Mouse (Mus musculus): Measurements from ENCODE around the gene Plgrkt.
"Not testable (repeated sequence)": the region's sequence is repeated elsewhere in the genome, so short reads cannot be mapped to it uniquely, and the experiment has no call there.

Plgrkt gene

GRCm38 (mm10) chr19:29366969-29367622 lies at the start of gene Plgrkt, which contains the start of gene Cd274:
Gene Plgrkt, minus strand, starts transcription at chr19:29367390.
Gene Cd274, plus strand, starts transcription at chr19:29367455.
- peak; percentile 88 for DNase-seq (ENCODE audit: low spot score)

GRCm38 (mm10) chr19:29416393-29416902 lies 49.3 kb upstream of the Plgrkt start:
- no peak for DNase-seq (ENCODE audit: low spot score)

DNA sequence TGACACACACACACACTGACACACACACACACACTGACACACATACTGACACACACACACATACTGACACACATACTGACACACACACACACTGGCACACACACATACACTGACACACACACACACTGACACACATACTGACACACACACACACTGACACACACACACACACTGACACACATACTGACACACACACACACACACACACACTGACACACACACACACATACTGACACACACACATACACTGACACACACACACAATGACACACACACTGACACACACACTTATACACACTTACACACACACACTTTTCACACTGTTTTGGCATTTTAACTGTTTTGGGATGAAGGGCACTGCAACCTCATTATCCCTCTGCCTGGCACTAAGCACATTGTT lies 47.7 kb upstream of the Plgrkt start:
- DNase-seq (ENCODE audit: low spot score) = not testable (repeated sequence)

DNA sequence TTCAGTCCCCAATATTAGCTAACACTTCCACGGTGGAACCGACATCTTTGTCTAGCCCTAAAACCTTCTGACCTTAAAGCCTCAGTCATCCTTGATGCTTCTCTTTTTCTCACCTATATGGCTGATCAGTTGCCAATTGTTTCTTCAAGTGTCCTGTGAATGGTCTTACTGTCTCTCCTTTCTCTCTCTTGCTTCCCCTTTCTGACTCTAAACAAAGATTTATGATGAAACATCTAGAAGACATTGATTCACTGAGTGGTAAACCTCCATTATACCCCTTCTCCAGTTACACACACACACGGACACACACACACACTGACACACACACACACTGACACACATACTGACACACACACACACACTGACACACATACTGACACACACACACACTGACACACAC lies 47.3 kb upstream of the Plgrkt start:
- no peak for DNase-seq (ENCODE audit: low spot score)

- no peak for DNase-seq (ENCODE audit: low spot score)
Observed at GRCm38 (mm10) chr19:29412476-29413420, 45.6 kb upstream of the Plgrkt start.

- DNase-seq (ENCODE audit: low spot score) = no peak
Observed at GRCm38 (mm10) chr19:29410619-29411018, 43.4 kb upstream of the Plgrkt start, which contains the start of gene Pdcd1lg2. Gene Pdcd1lg2, plus strand, starts transcription at chr19:29410919.

GRCm38 (mm10) chr19:29406042-29407017 lies 39.1 kb upstream of the Plgrkt start:
- no peak for DNase-seq (ENCODE audit: low spot score)

DNA sequence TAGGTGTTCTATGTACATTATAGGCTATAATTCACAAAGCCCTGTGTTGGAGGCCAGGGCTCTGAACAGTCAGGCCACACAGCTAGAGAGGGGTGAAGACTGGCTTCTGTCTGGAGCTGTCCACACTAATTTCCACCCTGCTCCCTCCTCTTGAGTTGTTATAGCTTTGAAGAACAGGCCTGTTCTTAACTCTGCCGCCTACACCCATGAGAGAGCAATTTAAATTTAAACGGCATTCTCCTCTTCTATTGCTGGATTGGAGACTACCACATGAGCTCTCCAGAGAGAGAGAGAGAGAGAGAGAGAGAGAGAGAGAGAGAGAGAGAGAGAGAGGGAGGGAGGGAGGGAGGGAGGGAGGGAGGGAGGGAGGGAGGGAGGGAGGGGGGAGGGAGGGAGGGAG lies 38.2 kb upstream of the Plgrkt start:
- no peak for DNase-seq (ENCODE audit: low spot score)

- no peak for DNase-seq (ENCODE audit: low spot score)
Observed at GRCm38 (mm10) chr19:29403251-29403650, 36.1 kb upstream of the Plgrkt start.

DNA sequence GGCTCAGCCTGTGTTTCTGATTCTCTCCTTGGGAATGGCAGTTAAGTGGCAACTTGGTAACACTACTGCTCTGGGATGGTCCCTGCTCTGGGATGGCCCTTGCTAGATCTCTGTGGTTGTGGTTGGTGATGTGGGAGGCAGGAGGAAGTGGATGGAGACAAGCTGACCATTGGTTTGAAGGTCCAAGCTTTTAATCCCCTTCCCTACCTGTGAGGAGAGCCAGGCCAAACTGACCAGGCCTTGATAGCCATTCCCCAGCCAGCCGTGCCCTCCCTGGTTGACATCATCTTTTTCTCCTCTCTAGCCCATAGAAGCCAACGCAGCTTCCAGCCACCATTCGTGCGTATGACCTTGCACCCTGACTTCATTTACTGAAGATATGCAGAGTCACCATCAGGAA lies 35.4 kb upstream of the Plgrkt start:
- DNase-seq (ENCODE audit: low spot score) = no peak

DNA sequence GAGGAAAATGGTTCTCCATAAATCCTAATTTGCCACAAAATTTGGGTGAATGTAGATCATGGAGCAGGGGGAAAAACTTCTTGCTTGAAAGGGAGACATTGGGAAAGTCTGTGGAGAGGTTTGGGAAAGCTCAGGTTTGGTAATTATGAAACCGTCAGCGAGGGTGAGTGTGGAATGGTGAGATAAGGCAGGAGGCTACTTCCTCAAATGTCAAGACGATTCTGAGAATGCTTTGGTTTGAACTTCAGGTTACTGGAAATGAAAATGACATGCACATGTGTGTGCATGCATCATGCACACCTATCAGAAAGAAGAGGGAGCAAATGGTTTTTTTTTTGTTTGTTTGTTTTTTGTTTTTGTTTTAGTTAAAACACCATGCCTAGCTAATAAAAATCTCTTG lies 33.3 kb upstream of the Plgrkt start:
- peak; percentile 25 for DNase-seq (ENCODE audit: low spot score)

DNA sequence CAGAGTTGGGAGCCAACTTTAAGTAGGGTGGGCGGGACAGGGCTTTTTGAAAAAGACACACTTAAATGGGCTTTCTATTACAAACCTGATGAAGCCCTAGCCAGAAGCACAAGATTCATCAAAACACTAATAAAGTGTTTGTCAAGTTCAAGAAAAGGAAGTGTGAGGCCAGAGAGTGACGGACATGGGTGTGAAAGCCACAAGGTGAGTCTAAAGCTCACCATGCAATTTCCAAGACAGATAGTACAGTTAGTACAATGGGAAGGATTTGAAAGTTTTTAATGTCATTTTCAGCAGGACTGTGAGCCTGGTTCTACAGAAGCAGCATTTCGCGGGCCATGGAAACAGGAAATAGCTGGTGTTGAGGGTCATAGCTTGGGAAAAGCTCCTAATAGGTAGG lies 32.6 kb upstream of the Plgrkt start:
- no peak for DNase-seq (ENCODE audit: low spot score)

- DNase-seq (ENCODE audit: low spot score) = no peak
Observed at GRCm38 (mm10) chr19:29396353-29396752, 29.2 kb upstream of the Plgrkt start.

- no peak for DNase-seq (ENCODE audit: low spot score)
Observed at GRCm38 (mm10) chr19:29394721-29395120, 27.5 kb upstream of the Plgrkt start.

GRCm38 (mm10) chr19:29393333-29393732 lies 26.1 kb upstream of the Plgrkt start:
- no peak for DNase-seq (ENCODE audit: low spot score)

DNA sequence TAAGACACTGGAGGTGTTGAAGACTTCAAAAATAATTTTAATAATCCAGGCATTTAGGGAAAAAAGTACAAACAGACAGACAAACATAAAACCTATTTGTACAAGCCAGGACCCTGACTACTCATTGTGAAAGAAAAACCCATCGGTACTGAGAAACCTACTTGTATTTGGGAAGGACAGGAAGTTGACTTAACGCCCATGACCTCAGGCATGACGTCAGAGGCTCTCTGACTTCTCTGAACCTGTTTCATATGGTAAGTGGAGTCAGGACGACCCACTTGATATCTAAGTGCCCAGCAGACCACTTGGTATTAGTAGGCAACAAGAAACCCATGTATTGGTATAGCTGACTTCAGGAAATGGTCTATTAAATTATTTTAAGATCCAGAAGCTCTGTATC lies 24.1 kb upstream of the Plgrkt start:
- no peak for DNase-seq (ENCODE audit: low spot score)

DNA sequence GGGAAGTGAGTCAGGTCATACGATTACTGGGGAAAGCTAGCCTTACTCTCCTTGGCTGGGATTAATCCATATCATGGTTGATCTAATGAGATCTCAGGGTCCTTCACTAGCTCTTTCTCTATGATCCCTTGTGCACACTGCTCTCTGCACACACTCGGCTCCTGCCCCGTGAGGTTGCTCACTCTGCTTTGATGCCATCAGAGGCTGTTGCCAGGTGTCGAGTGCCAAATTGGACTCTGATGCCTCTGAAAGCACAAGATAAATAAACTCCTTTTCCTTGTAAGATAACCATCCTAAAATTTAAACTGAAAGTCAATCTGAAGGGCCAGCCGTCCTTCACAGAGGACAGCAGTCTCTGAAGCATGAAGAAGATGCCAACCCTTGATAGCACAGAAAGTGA lies 23.3 kb upstream of the Plgrkt start:
- no peak for DNase-seq (ENCODE audit: low spot score)

- DNase-seq (ENCODE audit: low spot score) = no peak
Observed at GRCm38 (mm10) chr19:29388818-29389217, 21.6 kb upstream of the Plgrkt start.

DNA sequence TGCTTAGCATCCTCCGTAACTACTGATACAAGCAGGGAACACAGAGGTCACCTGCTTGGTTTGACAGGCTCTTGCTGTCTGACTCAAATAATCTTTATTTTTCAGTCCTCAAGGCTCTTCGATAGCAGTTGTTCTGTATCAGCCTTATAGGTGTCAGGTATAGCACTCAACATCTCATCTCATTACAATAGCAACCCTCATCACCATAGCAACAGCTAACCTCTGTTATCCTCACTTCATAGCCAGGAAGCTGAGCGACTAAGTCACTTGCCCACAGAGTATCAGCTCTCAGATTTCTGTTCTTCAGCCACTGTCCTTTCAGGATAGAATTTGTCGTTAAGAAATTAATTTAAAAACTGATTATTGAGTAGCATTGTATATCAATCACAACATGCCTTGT lies 18.6 kb upstream of the Plgrkt start:
- no peak for DNase-seq (ENCODE audit: low spot score)

DNA sequence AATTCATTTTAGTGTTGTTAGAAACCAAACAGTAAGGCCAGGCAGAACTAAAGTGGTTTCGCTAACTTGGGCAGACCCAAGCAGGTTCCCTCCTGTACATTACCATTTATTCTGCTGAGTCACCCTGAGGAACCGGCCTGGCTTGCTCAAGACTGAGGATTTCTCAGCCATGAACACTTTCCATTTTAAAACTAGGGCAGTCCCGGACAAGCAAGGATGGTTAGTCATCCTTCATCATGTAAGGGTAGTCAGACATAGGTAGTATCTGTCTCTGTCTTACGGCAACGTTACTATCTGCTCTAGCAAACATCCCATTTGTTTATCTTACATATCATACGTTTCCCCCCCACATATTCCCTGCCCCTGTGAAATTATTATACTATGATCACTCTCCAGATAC lies 17.8 kb upstream of the Plgrkt start:
- DNase-seq (ENCODE audit: low spot score) = no peak

DNA sequence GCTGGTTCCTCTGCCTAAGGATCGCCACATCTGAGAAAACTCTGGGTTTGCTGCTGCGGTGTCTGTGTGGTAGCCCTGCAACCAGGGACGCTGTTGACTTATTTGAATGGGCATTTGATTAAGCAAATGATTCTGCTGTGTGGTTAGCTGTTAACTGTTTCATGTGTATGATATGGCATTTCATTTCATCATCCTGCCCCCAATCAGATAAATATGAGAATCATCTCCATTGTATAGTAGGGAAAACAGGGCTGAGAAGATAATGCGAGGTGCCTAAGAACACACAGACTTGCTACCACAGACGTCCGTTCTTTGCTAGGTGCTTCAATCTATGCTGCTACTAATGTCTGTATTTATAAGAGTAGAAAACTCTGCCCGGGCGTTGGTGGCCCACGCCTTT lies 17.2 kb upstream of the Plgrkt start:
- DNase-seq (ENCODE audit: low spot score) = no peak

DNA sequence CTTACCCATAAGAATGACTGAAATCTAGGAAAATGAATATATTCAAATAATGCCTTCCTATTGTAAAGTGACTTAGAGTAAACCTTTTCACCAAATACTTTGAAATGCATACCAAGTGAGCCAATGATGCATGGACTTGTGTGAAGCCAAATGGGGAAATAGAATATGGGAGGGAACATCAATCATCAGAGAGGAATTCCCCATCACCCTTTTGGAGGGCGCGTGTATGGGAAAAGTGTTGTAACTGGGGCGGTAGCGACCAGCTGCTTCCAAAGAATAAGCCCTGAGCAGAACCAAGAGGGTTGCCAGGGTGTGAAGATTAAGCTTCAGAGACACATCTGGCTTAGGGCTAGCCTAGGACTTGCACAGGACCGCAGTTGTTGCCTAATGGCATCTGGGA lies 16.2 kb upstream of the Plgrkt start:
- DNase-seq (ENCODE audit: low spot score) = no peak
